9 mouse cellular contexts compared by ENCODE assay signal in genomic region chr5:117241935-117242531, GRCm38 (mm10). TPM values are rescaled to one million over a fixed set of nuclear protein-coding genes. Genes with fewer than 3 reads are reported as not detected.
DNase-seq lines count a peak whose midpoint lies in the region; ATAC-seq and TF ChIP-seq lines count a peak whose summit lies in the region.
"Had no signal": no experiment of that assay in that cellular context is flagged by ENCODE, and none has a peak within 500 bp of the region (broad histone marks: within the 10 kb centered on the region; RNA-seq: fewer than 3 reads in every experiment).

No protein-coding gene starts in this region.

- H3K4me1 ChIP-seq in intestine, embryonic 14.5 days (replicated peaks; ENCODE audit: control insufficient read depth, insufficient read depth, low read length), result peaks cover 8% of the 10 kb centered on the region
- no peaks in the 10 kb centered on the region for H3K4me1 ChIP-seq in intestine, postnatal 0 days (replicated peaks; ENCODE audit: control insufficient read depth, insufficient read depth, low read length)

- no peak overlapping the region for H3K27ac ChIP-seq in intestine, embryonic 14.5 days (ENCODE audit: low read depth)
- H3K27ac ChIP-seq in intestine, postnatal 0 days (ENCODE audit: low read depth, low read length), result no peak overlapping the region

- no peak for TF ChIP-seq CTCF in intestine, postnatal 0 days (IDR thresholded peaks at IDR 0.05; ENCODE audit: low read depth)

- no peak for DNase-seq in intestine, embryonic 14.5 days (ENCODE audit: low spot score)
- DNase-seq in cerebellum, postnatal 14 days, result peak; percentile 83
- DNase-seq in layer of hippocampus, adult 11-12 months (ENCODE audit: low spot score), result peak; percentile 54
- DNase-seq in neural tube, embryonic 10.5 days (ENCODE audit: extremely low spot score, low spot score), result peak; percentile 14
- no peak for DNase-seq in gastrocnemius, adult 8-10 months (ENCODE audit: low spot score in 2 of 2)
- DNase-seq in urinary bladder, postnatal 4 days (ENCODE audit: low spot score in 2 of 2), result no peak
- DNase-seq in kidney, adult 9 months, result no peak

- H3K36me3 ChIP-seq in intestine, embryonic 14.5 days (ENCODE audit: control insufficient read depth, insufficient read depth, low read length), result no peaks in the 10 kb centered on the region
- H3K36me3 ChIP-seq in intestine, postnatal 0 days (ENCODE audit: control insufficient read depth, insufficient read depth), result peaks cover 38% of the 10 kb centered on the region; the same call in 1 of the 2 replicates

- WGBS in intestine, embryonic 14.5 days, result 66% methylated on average over 16 of the region's 16 CpGs
- 68% methylated on average over 16 of the region's 16 CpGs for WGBS in intestine, postnatal 0 days

- H3K9me3 ChIP-seq in intestine, embryonic 14.5 days (ENCODE audit: control insufficient read depth, low read length), result no peaks in the 10 kb centered on the region
- H3K9me3 ChIP-seq in intestine, postnatal 0 days (ENCODE audit: control insufficient read depth), result no peaks in the 10 kb centered on the region
- H3K9me3 ChIP-seq: G1E had no signal

- H3K4me2 ChIP-seq in intestine, embryonic 14.5 days (ENCODE audit: low read length), result peak overlapping the region; percentile 59
- H3K4me2 ChIP-seq in intestine, postnatal 0 days (replicated peaks; ENCODE audit: low read depth), result no peak overlapping the region

- no peaks in the 10 kb centered on the region for H3K27me3 ChIP-seq in intestine, embryonic 14.5 days (replicated peaks; ENCODE audit: control insufficient read depth, insufficient read depth, low read length)
- H3K27me3 ChIP-seq in intestine, postnatal 0 days (replicated peaks; ENCODE audit: control insufficient read depth, insufficient read depth, low read length), result no peaks in the 10 kb centered on the region

- no peak for ATAC-seq in intestine, embryonic 14.5 days (replicated peaks; ENCODE audit: low FRiP score, low TSS enrichment, low read depth)
- no peak for ATAC-seq in intestine, postnatal 0 days

- H3K9ac ChIP-seq in intestine, embryonic 14.5 days (ENCODE audit: low read length), result no peak overlapping the region
- H3K9ac ChIP-seq in intestine, postnatal 0 days (ENCODE audit: low read depth, low read length), result no peak overlapping the region

- no peak overlapping the region for H3K4me3 ChIP-seq in intestine, embryonic 14.5 days (ENCODE audit: low read depth, low read length)
- no peak overlapping the region for H3K4me3 ChIP-seq in intestine, postnatal 0 days (ENCODE audit: low read depth, low read length)

RNA-seq across cellular contexts. Expression of gene Pebp1, which starts 45.4 kb away (rescaled TPM):
- 747 and 803 TPM in 2 replicates for polyA plus RNA-seq in intestine, embryonic 14.5 days (2014; fragmentation: Nextera tagmentation; extraction: Ambion mirVana)
- polyA plus RNA-seq in intestine, postnatal 0 days (2015; fragmentation: Nextera tagmentation; extraction: Ambion mirVana), result 258 and 267 TPM in 2 replicates
- 100 to 1,000 TPM; 366 to 419 (median 400) TPM for total RNA-seq in gastrocnemius, adult 8-10 months (2022)

Comparison
In these comparisons a context has a peak if more than half of its experiments do, and no peak if none do; other contexts are left out.
1. DNase-seq: peak in cerebellum, postnatal 14 days (2 of 2), layer of hippocampus, adult 11-12 months (single experiment) and neural tube, embryonic 10.5 days (single experiment); none in intestine, embryonic 14.5 days (single experiment), gastrocnemius, adult 8-10 months (0 of 2), urinary bladder, postnatal 4 days (0 of 2) and kidney, adult 9 months (single experiment).